1 mouse cellular context compared by ENCODE assay signal in genomic region chr5:136137658-136138274, GRCm38 (mm10).
TF ChIP-seq lines count a peak whose summit lies in the region.

No protein-coding gene starts in this region.

TF ChIP-seq in CH12.LX, 34 proteins besides CTCF, POLR2A, EP300 and RAD21:
- no peak for TF ChIP-seq E2F4 (IDR thresholded peaks at IDR 0.05; ENCODE audit: insufficient replicate concordance, low read depth, low read length)
- peak; percentile 87 for TF ChIP-seq ZNF384 (IDR thresholded peaks at IDR 0.05; ENCODE audit: low read depth, low read length)
- TF ChIP-seq MAX (IDR thresholded peaks at IDR 0.05; ENCODE audit: low read length) = peak; percentile 23; the same call in 1 of the 2 replicates
- TF ChIP-seq SMC3 (IDR thresholded peaks at IDR 0.05; ENCODE audit: low read depth, low read length) = peak; percentile 26; the same call in 1 of the 2 replicates
- no peak for TF ChIP-seq ZC3H11A (IDR thresholded peaks at IDR 0.05; ENCODE audit: low read depth, low read length)
- peak; percentile 69; the same call in 1 of the 2 replicates for TF ChIP-seq MYC (IDR thresholded peaks at IDR 0.05; ENCODE audit: low read depth, low read length)
- TF ChIP-seq MXI1 (IDR thresholded peaks at IDR 0.05; ENCODE audit: low read depth, low read length) = no peak
- TF ChIP-seq JUN (IDR thresholded peaks at IDR 0.05; ENCODE audit: insufficient read depth, low read depth, low read length) = no peak
